Mouse (Mus musculus): ENCODE results near the gene Zc2hc1c.

Zc2hc1c gene

GRCm38 (mm10) chr12:85342310-85342709 lies 53.9 kb downstream of the Zc2hc1c start:
- DNase-seq: no peak

GRCm38 (mm10) chr12:85344252-85344651 lies 55.9 kb downstream of the Zc2hc1c start:
- no peak for DNase-seq

GRCm38 (mm10) chr12:85345559-85345958 lies 57.2 kb downstream of the Zc2hc1c start:
- DNase-seq: no peak

GRCm38 (mm10) chr12:85346374-85346773 lies 58.0 kb downstream of the Zc2hc1c start:
- DNase-seq: peak; percentile 76

- no peak for DNase-seq
Measured at GRCm38 (mm10) chr12:85347196-85347595, 58.8 kb downstream of the Zc2hc1c start.

- peak; percentile 32 for DNase-seq
Measured at GRCm38 (mm10) chr12:85348338-85348737, 59.9 kb downstream of the Zc2hc1c start.

Measured in kidney, postnatal 14 days (tissue).